In the genomic region with DNA sequence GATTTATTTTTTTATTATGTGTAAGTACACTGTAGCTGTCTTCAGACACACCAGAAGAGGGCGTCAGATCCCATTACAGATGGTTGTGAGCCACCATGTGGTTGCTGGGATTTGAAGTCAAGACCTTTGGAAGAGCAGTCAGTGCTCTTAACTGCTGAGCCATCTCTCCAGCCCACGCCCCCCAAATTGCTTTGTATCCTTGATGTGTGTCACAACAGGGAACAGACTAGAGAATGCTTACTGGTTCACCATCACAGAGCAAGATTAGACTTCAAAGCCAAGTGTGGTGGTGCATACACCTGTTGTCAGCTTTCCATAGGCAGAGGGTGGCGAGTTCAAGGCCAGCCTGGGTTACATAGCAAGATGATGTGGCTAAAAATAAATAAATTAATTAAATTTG, we compare ENCODE assay signal across 8 mouse cellular contexts. TPM values are rescaled to one million over a fixed set of nuclear protein-coding genes. Genes with fewer than 3 reads are reported as not detected.
DNase-seq lines count a peak whose midpoint lies in the region; ATAC-seq and TF ChIP-seq lines count a peak whose summit lies in the region.
"Not testable (repeated sequence)": the region's sequence is repeated elsewhere in the genome, so short reads cannot be mapped to it uniquely, and the experiment has no call there.

No protein-coding gene starts in this region.

- H3K4me1 ChIP-seq in embryonic facial prominence, embryonic 13.5 days; hindbrain, embryonic 13.5 days (replicated peaks); liver, embryonic 16.5 days (ENCODE audit: control insufficient read depth, low read depth, low read length); midbrain, embryonic 15.5 days; stomach, postnatal 0 days (replicated peaks; ENCODE audit: control insufficient read depth, insufficient read depth): not testable (repeated sequence)

- H3K9ac ChIP-seq in embryonic facial prominence, embryonic 13.5 days; hindbrain, embryonic 13.5 days; liver, embryonic 16.5 days (ENCODE audit: low read depth, low read length); midbrain, embryonic 15.5 days; stomach, postnatal 0 days (ENCODE audit: low read length): not testable (repeated sequence)

- 50% methylated on average over 3 of the region's 3 CpGs for WGBS in embryonic facial prominence, embryonic 13.5 days
- WGBS in hindbrain, embryonic 13.5 days, result 57% methylated on average over 3 of the region's 3 CpGs
- 37% methylated on average over 3 of the region's 3 CpGs for WGBS in liver, embryonic 16.5 days (ENCODE audit: insufficient replicate concordance)
- 50% methylated on average over 3 of the region's 3 CpGs for WGBS in midbrain, embryonic 15.5 days
- 53% methylated on average over 3 of the region's 3 CpGs for WGBS in stomach, postnatal 0 days

- not testable (repeated sequence) for TF ChIP-seq CTCF in gastrocnemius, adult 2 months (IDR thresholded peaks at IDR 0.05); stomach, postnatal 0 days (IDR thresholded peaks at IDR 0.05; ENCODE audit: low read depth)
- TF ChIP-seq CTCF in layer of hippocampus, adult 2 months (conservative IDR thresholded peaks at IDR 0.05), result peak; percentile 45

- not testable (repeated sequence) for ATAC-seq in embryonic facial prominence, embryonic 13.5 days (ENCODE audit: insufficient number of reproducible peaks, insufficient read depth, low FRiP score, low TSS enrichment, low read depth); hindbrain, embryonic 13.5 days (ENCODE audit: low FRiP score); liver, embryonic 16.5 days (ENCODE audit: low read depth); midbrain, embryonic 15.5 days (replicated peaks); stomach, postnatal 0 days (ENCODE audit: low FRiP score, low TSS enrichment)

- H3K27me3 ChIP-seq in embryonic facial prominence, embryonic 13.5 days; hindbrain, embryonic 13.5 days; liver, embryonic 16.5 days (ENCODE audit: control insufficient read depth, insufficient read depth, low read depth, low read length); midbrain, embryonic 15.5 days (replicated peaks); stomach, postnatal 0 days (ENCODE audit: control insufficient read depth, insufficient read depth, low read length): not testable (repeated sequence)

- peak; percentile 67 for DNase-seq in ES-CJ7 (ENCODE audit: low read depth, low spot score)
- not testable (repeated sequence) for DNase-seq in gastrocnemius, adult 2 months; layer of hippocampus, adult 2 months (ENCODE audit: low spot score in 2 of 2); stomach, postnatal 0 days (ENCODE audit: low spot score)

- not testable (repeated sequence) for H3K27ac ChIP-seq in embryonic facial prominence, embryonic 13.5 days; gastrocnemius, adult 2 months; hindbrain, embryonic 13.5 days; layer of hippocampus, adult 2 months; liver, embryonic 16.5 days (ENCODE audit: low read length); midbrain, embryonic 15.5 days; stomach, postnatal 0 days (replicated peaks)

- TF ChIP-seq EP300 in stomach, postnatal 0 days (optimal IDR thresholded peaks at IDR 0.05), result not testable (repeated sequence)

- intact Hi-C loops in gastrocnemius, adult 2 months (cut with DNase I), result not testable (repeated sequence)

- H3K4me3 ChIP-seq in embryonic facial prominence, embryonic 13.5 days, result peak overlapping the region; percentile 84
- H3K4me3 ChIP-seq in gastrocnemius, adult 2 months, result peak overlapping the region; percentile 95
- peak overlapping the region; percentile 75 for H3K4me3 ChIP-seq in hindbrain, embryonic 13.5 days
- H3K4me3 ChIP-seq in layer of hippocampus, adult 2 months, result peak overlapping the region; percentile 64
- peak overlapping the region; percentile 73 for H3K4me3 ChIP-seq in liver, embryonic 16.5 days (ENCODE audit: low read depth, low read length)
- peak overlapping the region; percentile 89 for H3K4me3 ChIP-seq in midbrain, embryonic 15.5 days
- H3K4me3 ChIP-seq in stomach, postnatal 0 days (ENCODE audit: low read depth, low read length), result peak overlapping the region; percentile 77

- H3K36me3 ChIP-seq in embryonic facial prominence, embryonic 13.5 days, result peaks cover 33% of the 10 kb centered on the region
- peaks cover 38% of the 10 kb centered on the region for H3K36me3 ChIP-seq in hindbrain, embryonic 13.5 days
- peaks cover 14% of the 10 kb centered on the region for H3K36me3 ChIP-seq in liver, embryonic 16.5 days (ENCODE audit: control insufficient read depth, insufficient read depth)
- H3K36me3 ChIP-seq in midbrain, embryonic 15.5 days (replicated peaks), result peaks cover 19% of the 10 kb centered on the region; the same call in 1 of the 2 replicates
- H3K36me3 ChIP-seq in stomach, postnatal 0 days (ENCODE audit: control insufficient read depth, insufficient read depth, low read length), result not testable (repeated sequence)

- H3K4me2 ChIP-seq in embryonic facial prominence, embryonic 13.5 days, result peak overlapping the region; percentile 87
- peak overlapping the region; percentile 95 for H3K4me2 ChIP-seq in hindbrain, embryonic 13.5 days
- peak overlapping the region; percentile 79 for H3K4me2 ChIP-seq in liver, embryonic 16.5 days (ENCODE audit: low read depth, low read length)
- H3K4me2 ChIP-seq in midbrain, embryonic 15.5 days, result peak overlapping the region; percentile 96
- peak overlapping the region; percentile 89 for H3K4me2 ChIP-seq in stomach, postnatal 0 days (replicated peaks; ENCODE audit: low read depth)

- not testable (repeated sequence) for H3K9me3 ChIP-seq in embryonic facial prominence, embryonic 13.5 days; hindbrain, embryonic 13.5 days; liver, embryonic 16.5 days (replicated peaks; ENCODE audit: control insufficient read depth, low read length); midbrain, embryonic 15.5 days; stomach, postnatal 0 days (ENCODE audit: control insufficient read depth, low read length)

RNA-seq across cellular contexts. Expression of a gene that starts 0.9 kb away (rescaled TPM):
- polyA plus RNA-seq in embryonic facial prominence, embryonic 13.5 days (2015; fragmentation: Nextera tagmentation; extraction: Ambion mirVana), result 28.4 and 28.8 TPM in 2 replicates
- total RNA-seq in gastrocnemius, adult 2 months (2021), result 10 to 100 TPM; 18.8 to 20.5 TPM
- 16.2 and 18.1 TPM in 2 replicates for polyA plus RNA-seq in hindbrain, embryonic 13.5 days (2015; fragmentation: Nextera tagmentation; extraction: Ambion mirVana)
- total RNA-seq in layer of hippocampus, adult 2 months (2021), result 10 to 100 TPM; 18.9 to 23.3 TPM
- polyA plus RNA-seq in liver, embryonic 16.5 days (2015; fragmentation: Nextera tagmentation; extraction: Ambion mirVana), result 8.8 and 10.5 TPM in 2 replicates
- 18.8 and 22.2 TPM in 2 replicates for polyA plus RNA-seq in midbrain, embryonic 15.5 days (2015; fragmentation: Nextera tagmentation; extraction: Ambion mirVana)
- polyA plus RNA-seq in stomach, postnatal 0 days (2015; fragmentation: Nextera tagmentation; extraction: Ambion mirVana), result 9.4 and 10.8 TPM in 2 replicates
